ENCODE assay signal across 23 mouse cellular contexts in genomic region chr11:61205167-61205950, GRCm38 (mm10). TPM values are rescaled to one million over a fixed set of nuclear protein-coding genes. Genes with fewer than 3 reads are reported as not detected.
A peak's percentile ranks its signal among the peaks of the same experiment; 100 is the strongest.
DNase-seq lines count a peak whose midpoint lies in the region; ATAC-seq and TF ChIP-seq lines count a peak whose summit lies in the region.
"Had no signal": no experiment of that assay in that cellular context is flagged by ENCODE, and none has a peak within 500 bp of the region (broad histone marks: within the 10 kb centered on the region; RNA-seq: fewer than 3 reads in every experiment).

No protein-coding gene starts in this region.

- no peak overlapping the region for H3K4me2 ChIP-seq in forebrain, postnatal 0 days (ENCODE audit: low read depth)
- H3K4me2 ChIP-seq in liver, postnatal 0 days (ENCODE audit: low read depth, low read length): no peak overlapping the region
- H3K4me2 ChIP-seq: kidney, embryonic 15.5 days; midbrain, embryonic 13.5 days; neural tube, embryonic 12.5 days had no signal

- no peak overlapping the region for H3K9ac ChIP-seq in forebrain, postnatal 0 days
- H3K9ac ChIP-seq in liver, postnatal 0 days (replicated peaks): no peak overlapping the region
- H3K9ac ChIP-seq: kidney, embryonic 15.5 days; midbrain, embryonic 13.5 days; neural tube, embryonic 12.5 days had no signal

- WGBS in forebrain, postnatal 0 days: 80% methylated on average over 9 of the region's 10 CpGs
- WGBS in forebrain, embryonic 10.5 days: 95% methylated on average over 9 of the region's 10 CpGs
- 85% methylated on average over 9 of the region's 10 CpGs for WGBS in liver, postnatal 0 days (ENCODE audit: insufficient replicate concordance)

- TF ChIP-seq EP300 in liver, postnatal 0 days (IDR thresholded peaks at IDR 0.05; ENCODE audit: low read depth): no peak

- ATAC-seq in forebrain, postnatal 0 days: no peak
- no peak for ATAC-seq in liver, postnatal 0 days
- ATAC-seq: activated CD4-positive, CD25-positive, alpha-beta regulatory T cell, adult 4 months; hindbrain, embryonic 16.5 days; intestine, postnatal 0 days; midbrain, embryonic 13.5 days had no signal

- DNase-seq in adrenal gland, postnatal 14 days: peak; percentile 26
- DNase-seq in adrenal gland, adult 18-20 months (ENCODE audit: low spot score in 2 of 2): no peak
- peak; percentile 18 for DNase-seq in forebrain, postnatal 0 days
- no peak for DNase-seq in forebrain, embryonic 10.5 days (ENCODE audit: extremely low spot score, low spot score)
- no peak for DNase-seq in left cerebral cortex, adult 2 months (ENCODE audit: extremely low spot score in 1 of 2, low spot score in 2 of 2)
- DNase-seq in left cerebral cortex, adult 8-10 months (ENCODE audit: low spot score in 2 of 2): no peak
- peak; percentile 82 for DNase-seq in brain, adult 2 months (ENCODE audit: low read depth, low spot score)
- no peak for DNase-seq in liver, postnatal 0 days
- DNase-seq: gastrocnemius, adult 2 months; liver; lung, postnatal 14 days; spleen, adult 18-20 months; thymus, postnatal 36 days had no signal

- no peak for TF ChIP-seq CTCF in forebrain, postnatal 0 days (IDR thresholded peaks at IDR 0.05; ENCODE audit: low read depth)
- TF ChIP-seq CTCF in left cerebral cortex, adult 2 months (IDR thresholded peaks at IDR 0.05): no peak
- no peak for TF ChIP-seq CTCF in liver, postnatal 0 days (IDR thresholded peaks at IDR 0.05; ENCODE audit: low read depth)

- no peaks in the 10 kb centered on the region for H3K27me3 ChIP-seq in forebrain, postnatal 0 days (ENCODE audit: insufficient read depth, low read length)
- H3K27me3 ChIP-seq in forebrain, embryonic 10.5 days (ENCODE audit: poor library complexity, severe bottlenecking): no peaks in the 10 kb centered on the region
- 0 out of 2 replicates have a peak, but pooled peaks cover 3% of the 10 kb centered on the region for H3K27me3 ChIP-seq in liver, postnatal 0 days (ENCODE audit: insufficient read depth, low read length)
- H3K27me3 ChIP-seq: kidney, embryonic 15.5 days; midbrain, embryonic 13.5 days; neural tube, embryonic 12.5 days had no signal

- no peak overlapping the region for H3K4me3 ChIP-seq in forebrain, postnatal 0 days (ENCODE audit: low read depth, low read length)
- H3K4me3 ChIP-seq in forebrain, embryonic 10.5 days: no peak overlapping the region
- no peak overlapping the region for H3K4me3 ChIP-seq in left cerebral cortex, adult 2 months
- no peak overlapping the region for H3K4me3 ChIP-seq in liver, postnatal 0 days (ENCODE audit: low read depth, low read length)
- H3K4me3 ChIP-seq: gastrocnemius, adult 2 months; kidney, embryonic 15.5 days; midbrain, embryonic 13.5 days; neural tube, embryonic 12.5 days had no signal

- no peaks in the 10 kb centered on the region for H3K36me3 ChIP-seq in forebrain, postnatal 0 days (ENCODE audit: insufficient read depth)
- H3K36me3 ChIP-seq in forebrain, embryonic 10.5 days (replicated peaks): no peaks in the 10 kb centered on the region
- no peaks in the 10 kb centered on the region for H3K36me3 ChIP-seq in liver, postnatal 0 days (replicated peaks; ENCODE audit: insufficient read depth, low read length)
- H3K36me3 ChIP-seq: G1E; kidney, embryonic 15.5 days; midbrain, embryonic 13.5 days; neural tube, embryonic 12.5 days had no signal

- no peak overlapping the region for H3K27ac ChIP-seq in forebrain, postnatal 0 days (ENCODE audit: low read depth, low read length)
- no peak overlapping the region for H3K27ac ChIP-seq in forebrain, embryonic 10.5 days
- peak overlapping the region; percentile 13; the same call in 1 of the 2 replicates for H3K27ac ChIP-seq in left cerebral cortex, adult 2 months
- H3K27ac ChIP-seq in liver, postnatal 0 days (ENCODE audit: low read depth): no peak overlapping the region
- H3K27ac ChIP-seq: gastrocnemius, adult 2 months; kidney, embryonic 15.5 days; midbrain, embryonic 13.5 days; neural tube, embryonic 12.5 days had no signal

- H3K9me3 ChIP-seq in forebrain, postnatal 0 days (ENCODE audit: low read length): no peaks in the 10 kb centered on the region
- H3K9me3 ChIP-seq in forebrain, embryonic 10.5 days: no peaks in the 10 kb centered on the region
- no peaks in the 10 kb centered on the region for H3K9me3 ChIP-seq in liver, postnatal 0 days (ENCODE audit: low read length)
- H3K9me3 ChIP-seq: G1E; kidney, embryonic 15.5 days; midbrain, embryonic 13.5 days; neural tube, embryonic 12.5 days had no signal

- intact Hi-C loops in left cerebral cortex, adult 2 months (cut with DNase I): no loop called here

- no peaks in the 10 kb centered on the region for H3K4me1 ChIP-seq in forebrain, postnatal 0 days (ENCODE audit: insufficient read depth)
- H3K4me1 ChIP-seq in forebrain, embryonic 10.5 days: 0 out of 2 replicates have a peak, but pooled peaks cover 2% of the 10 kb centered on the region
- H3K4me1 ChIP-seq in liver, postnatal 0 days (ENCODE audit: insufficient read depth): 0 out of 2 replicates have a peak, but pooled peaks cover 3% of the 10 kb centered on the region
- H3K4me1 ChIP-seq: midbrain, embryonic 13.5 days; neural tube, embryonic 12.5 days had no signal

RNA-seq across cellular contexts. Expression of gene Aldh3a1, which starts 2.0 kb away (rescaled TPM):
- 0.26 TPM in 1 of 2 replicates, not detected in the other for total RNA-seq in adrenal gland, postnatal 14 days (2021)
- total RNA-seq in adrenal gland, adult 18-20 months (2021): under 1 TPM in 1 of 2 experiments, not detected in 1; 0.70 TPM
- total RNA-seq in forebrain, postnatal 0 days (2014; rRNA removed): 0.62 TPM in 1 of 2 replicates, not detected in the other
- 0.89 and 1.2 TPM in 2 replicates for polyA plus RNA-seq in forebrain, postnatal 0 days (2015; fragmentation: Nextera tagmentation; extraction: Ambion mirVana)
- polyA plus RNA-seq in forebrain, embryonic 10.5 days (2016; fragmentation: Nextera tagmentation; extraction: Ambion mirVana): not detected in 2 replicates
- 1 to 10 TPM; 2.1 to 2.6 TPM for total RNA-seq in left cerebral cortex, adult 2 months (2021)
- total RNA-seq in left cerebral cortex, adult 8-10 months (2022): 1 to 10 TPM; 2.3 to 4.3 (median 2.7) TPM
- 0.09 and 0.12 TPM in 2 replicates for polyA plus RNA-seq in liver, postnatal 0 days (2015; fragmentation: Nextera tagmentation; extraction: Ambion mirVana)
- total RNA-seq: hematopoietic stem cell, adult 5-6 weeks; megakaryocyte, adult 5-6 weeks had no signal
- polyA plus RNA-seq: activated CD4-positive, CD25-positive, alpha-beta regulatory T cell, adult 4 months; forebrain, embryonic 11.5 days; G1E; midbrain, embryonic 13.5 days; neural tube, embryonic 12.5 days had no signal

RNA-seq across cellular contexts. Expression of gene Usp22, which starts 30.5 kb away (rescaled TPM):
- 53.0 and 58.2 TPM in 2 replicates for total RNA-seq in adrenal gland, postnatal 14 days (2021)
- total RNA-seq in adrenal gland, adult 18-20 months (2021): 10 to 100 TPM; 42.3 to 57.6 TPM
- total RNA-seq in forebrain, postnatal 0 days (2014; rRNA removed): 545 and 656 TPM in 2 replicates
- 345 and 405 TPM in 2 replicates for polyA plus RNA-seq in forebrain, postnatal 0 days (2015; fragmentation: Nextera tagmentation; extraction: Ambion mirVana)
- 177 and 178 TPM in 2 replicates for polyA plus RNA-seq in forebrain, embryonic 10.5 days (2016; fragmentation: Nextera tagmentation; extraction: Ambion mirVana)
- total RNA-seq in left cerebral cortex, adult 2 months (2021): 100 to 1,000 TPM; 194 to 209 TPM
- 100 to 1,000 TPM; 202 to 230 (median 218) TPM for total RNA-seq in left cerebral cortex, adult 8-10 months (2022)
- polyA plus RNA-seq in liver, postnatal 0 days (2015; fragmentation: Nextera tagmentation; extraction: Ambion mirVana): 8.7 and 10.0 TPM in 2 replicates

Comparison
In these comparisons a context has a peak if more than half of its experiments do, and no peak if none do; other contexts are left out.
1. DNase-seq: peak in adrenal gland, postnatal 14 days (single experiment), forebrain, postnatal 0 days (single experiment) and brain, adult 2 months (single experiment); none in adrenal gland, adult 18-20 months (0 of 2), forebrain, embryonic 10.5 days (single experiment), left cerebral cortex, adult 2 months (0 of 2), left cerebral cortex, adult 8-10 months (0 of 2) and liver, postnatal 0 days (single experiment).